Mouse (Mus musculus): Measurements from ENCODE around the gene Fam13a.

Fam13a gene

DNA sequence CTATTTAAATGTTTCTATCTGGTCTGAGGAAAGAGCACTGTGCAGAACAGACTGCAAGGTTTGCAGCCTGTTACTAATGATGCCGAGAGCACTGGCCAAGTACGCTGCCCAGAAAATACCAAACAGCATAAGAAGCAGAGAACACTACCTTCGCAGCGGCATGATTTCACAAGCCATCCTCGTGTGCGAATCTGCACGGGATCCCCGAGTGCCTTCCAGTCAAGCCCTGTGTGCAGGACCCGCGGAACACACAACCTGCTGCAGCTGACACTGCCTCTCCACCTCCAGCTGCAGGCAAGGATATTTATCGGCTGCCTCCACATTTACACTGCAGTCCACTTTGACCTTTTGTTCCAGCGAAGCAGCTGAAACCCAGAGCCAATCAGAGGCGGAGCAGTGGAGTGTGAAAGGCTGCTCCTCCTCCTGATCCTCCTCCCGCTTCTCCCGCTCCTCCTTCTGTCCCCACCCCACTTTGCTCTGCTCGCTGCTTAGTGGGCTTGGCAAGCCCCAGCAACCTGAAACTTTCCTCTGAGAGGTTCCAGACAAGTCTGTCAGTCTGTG is at the start of gene Fam13a:
Gene Fam13a, minus strand, starts transcription at position 386 of the 561 bp plus-strand sequence.
- peak; percentile 78 to 82 for DNase-seq (ENCODE audit: low spot score in 2 of 2)

- DNase-seq (ENCODE audit: low spot score in 2 of 2): no peak
Measured at GRCm38 (mm10) chr6:59072096-59073060, 48.0 kb upstream of the Fam13a start.

DNA sequence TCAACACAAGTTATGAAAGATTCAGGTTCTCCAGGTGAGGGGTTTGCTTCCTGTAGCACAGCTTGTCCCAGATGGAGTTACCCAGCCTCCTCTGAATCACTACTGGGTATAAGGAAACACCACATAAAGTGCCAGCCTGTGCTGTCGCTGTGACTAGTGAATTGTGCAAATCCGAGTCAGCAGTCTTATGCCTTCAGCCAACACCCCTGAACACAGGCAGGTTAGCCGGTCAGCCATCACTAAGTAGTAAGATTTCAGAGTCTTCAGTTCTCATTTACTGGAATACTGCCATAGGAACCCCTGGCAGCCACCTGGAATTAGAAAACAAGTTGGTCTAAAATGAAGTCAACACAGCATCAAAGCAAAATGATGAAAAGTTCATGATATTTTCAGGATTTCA is 47.3 kb upstream of the Fam13a start:
- no peak for DNase-seq (ENCODE audit: low spot score in 2 of 2)

GRCm38 (mm10) chr6:59068187-59068586 is 43.8 kb upstream of the Fam13a start:
- DNase-seq (ENCODE audit: low spot score in 2 of 2): no peak

DNA sequence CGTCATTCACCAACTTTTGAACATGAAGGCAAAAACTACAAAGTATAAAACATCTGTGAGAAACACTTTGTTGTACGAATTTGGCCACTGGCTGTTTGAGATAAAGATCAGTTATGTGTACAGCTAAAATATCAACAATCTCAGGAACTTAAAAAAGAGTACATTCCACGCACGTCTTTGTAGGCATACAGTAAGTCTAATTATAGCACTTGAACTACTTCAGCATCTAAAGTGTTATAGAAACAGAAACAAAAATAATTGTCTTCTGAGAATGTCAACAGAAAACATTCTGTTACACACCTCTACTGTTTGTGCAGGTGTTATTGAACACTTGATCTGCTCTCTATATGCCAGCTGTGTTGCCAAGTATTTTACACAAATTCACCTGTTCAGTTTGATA is 40.1 kb upstream of the Fam13a start:
- no peak for DNase-seq (ENCODE audit: low spot score in 2 of 2)

- DNase-seq (ENCODE audit: low spot score in 2 of 2): no peak
Measured at GRCm38 (mm10) chr6:59053232-59053631, 28.9 kb upstream of the Fam13a start.

DNA sequence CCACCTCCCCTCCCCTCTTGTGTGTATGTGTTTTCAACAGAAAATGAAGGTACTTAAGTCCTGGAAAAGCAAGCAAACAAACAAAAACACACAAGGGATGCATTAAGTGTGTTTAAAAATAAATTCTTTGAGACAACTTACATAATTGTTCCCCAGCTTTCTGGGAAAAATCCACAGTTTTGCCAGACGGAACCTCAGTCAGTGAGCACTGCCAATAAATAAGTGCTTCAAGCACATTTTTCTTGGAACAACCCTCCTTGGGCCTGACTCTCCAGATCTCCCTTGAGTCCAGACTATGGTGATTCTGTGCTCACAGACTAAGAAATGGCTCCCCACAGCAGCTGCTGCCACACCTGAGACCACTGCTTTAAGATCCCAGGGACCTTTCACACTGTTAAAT is 15.4 kb upstream of the Fam13a start:
- DNase-seq (ENCODE audit: low spot score in 2 of 2): no peak

- no peak for DNase-seq (ENCODE audit: low spot score in 2 of 2)
Measured at GRCm38 (mm10) chr6:59032748-59033147, 8.4 kb upstream of the Fam13a start.

DNA sequence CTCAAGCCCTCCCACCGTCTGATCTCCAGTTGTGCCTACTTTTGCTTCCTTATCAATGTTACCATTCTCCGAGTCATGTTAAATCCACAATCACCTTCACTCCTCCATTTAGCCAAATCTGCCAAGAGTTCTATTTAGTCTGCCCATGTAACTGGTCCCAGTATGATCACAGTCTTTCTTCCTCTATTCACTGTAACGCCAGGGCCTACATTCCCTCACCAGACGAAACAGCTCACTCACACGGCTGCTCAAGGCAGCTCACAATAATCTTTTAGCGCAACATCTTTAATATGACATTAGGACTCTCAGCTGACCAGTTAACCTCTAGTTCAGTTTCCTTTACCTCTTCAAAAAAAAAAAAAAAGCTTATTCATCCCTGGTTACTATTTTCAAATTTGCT is 7.2 kb upstream of the Fam13a start:
- no peak for DNase-seq (ENCODE audit: low spot score in 2 of 2)

GRCm38 (mm10) chr6:59030667-59031066 is 6.3 kb upstream of the Fam13a start:
- no peak for DNase-seq (ENCODE audit: low spot score in 2 of 2)

DNA sequence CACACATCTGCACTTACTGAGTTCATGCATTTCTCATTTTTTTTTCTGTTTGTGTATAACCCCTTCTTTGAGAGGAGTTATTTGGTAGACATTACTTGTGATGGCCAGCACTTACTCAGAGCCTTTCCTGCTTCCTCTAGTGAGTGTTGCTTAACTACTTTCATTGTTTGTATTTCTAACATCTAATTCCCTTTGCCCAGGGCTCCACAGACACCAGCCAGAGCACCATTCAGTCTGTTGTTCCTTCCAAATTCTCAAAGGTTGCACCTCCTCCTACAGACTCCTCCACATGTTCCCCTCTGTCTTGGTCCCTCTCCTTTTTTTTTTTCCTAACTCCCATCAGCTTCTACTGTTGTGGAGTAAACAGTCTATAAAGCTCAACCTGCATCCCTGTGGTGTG is 5.7 kb upstream of the Fam13a start:
- no peak for DNase-seq (ENCODE audit: low spot score in 2 of 2)

GRCm38 (mm10) chr6:59028871-59029270 is 4.5 kb upstream of the Fam13a start:
- no peak for DNase-seq (ENCODE audit: low spot score in 2 of 2)

DNA sequence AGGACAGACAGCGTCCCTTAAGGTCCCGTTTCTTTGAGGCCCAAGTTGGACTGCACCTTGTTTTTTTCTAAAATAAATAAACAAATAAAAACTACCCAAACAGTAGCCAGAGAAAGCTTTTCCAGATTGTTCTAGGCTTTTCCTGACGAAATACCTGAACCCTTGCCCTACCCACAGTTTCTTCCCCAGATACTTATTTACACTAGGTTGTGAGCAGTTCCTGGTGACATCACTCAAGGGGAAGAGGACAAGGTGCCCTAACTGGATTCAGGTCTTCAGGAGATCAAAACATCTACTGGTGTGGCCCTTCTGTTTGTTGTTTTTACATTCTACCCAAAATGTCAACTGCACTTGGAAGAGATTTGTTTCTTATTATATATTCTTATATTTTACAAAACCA is 457 bp upstream of the Fam13a start:
- DNase-seq (ENCODE audit: low spot score in 2 of 2): no peak

DNA sequence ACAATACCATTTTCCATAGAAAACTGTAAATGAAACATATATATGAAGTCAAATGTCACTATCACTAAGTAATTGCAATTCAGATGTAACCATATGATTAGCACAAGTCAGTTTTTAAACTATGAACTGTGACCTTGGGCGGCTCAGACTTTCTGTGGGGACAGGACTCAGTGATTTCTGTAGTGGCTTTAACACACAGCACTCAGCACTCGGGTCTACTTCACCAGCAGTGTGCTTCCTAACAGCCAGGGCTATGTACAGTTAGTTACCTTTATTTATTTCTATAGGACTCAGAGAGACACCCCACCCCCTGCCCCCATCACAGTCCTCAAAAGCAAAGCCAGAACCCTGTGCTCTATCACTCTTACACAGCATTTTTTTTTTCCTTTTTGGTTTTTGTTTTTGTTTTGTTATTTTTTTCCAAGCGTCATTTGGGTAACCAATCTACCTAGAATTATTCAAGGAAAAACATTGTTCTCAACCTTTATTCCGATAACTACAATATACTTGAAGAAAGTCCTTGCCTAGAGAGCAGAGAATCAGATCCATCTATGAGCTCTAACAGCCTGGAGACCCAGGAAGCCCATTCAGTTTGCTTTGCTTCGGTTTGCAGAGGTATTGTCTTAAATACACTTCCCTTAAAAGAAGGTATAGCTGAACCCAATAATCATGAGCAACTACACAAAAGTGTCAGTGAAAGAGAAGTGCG is 740 bp downstream of the Fam13a start:
- DNase-seq (ENCODE audit: low spot score in 2 of 2): no peak

DNA sequence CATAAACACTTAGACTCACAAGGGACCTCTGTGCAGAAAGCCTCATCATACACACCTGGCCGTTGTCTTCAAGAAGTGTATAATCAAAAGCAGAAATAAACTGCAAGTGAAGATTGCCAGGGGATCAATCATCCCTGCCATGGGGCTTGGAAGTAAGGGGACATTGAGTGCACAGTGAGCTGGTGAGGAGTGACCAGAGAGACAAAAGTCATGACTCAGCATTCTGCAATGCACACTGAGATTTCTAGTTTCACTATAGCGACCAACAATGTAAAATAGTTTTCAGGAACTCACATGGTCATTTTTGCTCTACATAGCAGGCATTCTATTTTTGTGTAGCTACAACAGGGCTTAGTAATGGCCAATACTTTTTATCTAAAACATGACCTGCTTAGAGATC is 1.7 kb downstream of the Fam13a start:
- no peak for DNase-seq (ENCODE audit: low spot score in 2 of 2)

DNA sequence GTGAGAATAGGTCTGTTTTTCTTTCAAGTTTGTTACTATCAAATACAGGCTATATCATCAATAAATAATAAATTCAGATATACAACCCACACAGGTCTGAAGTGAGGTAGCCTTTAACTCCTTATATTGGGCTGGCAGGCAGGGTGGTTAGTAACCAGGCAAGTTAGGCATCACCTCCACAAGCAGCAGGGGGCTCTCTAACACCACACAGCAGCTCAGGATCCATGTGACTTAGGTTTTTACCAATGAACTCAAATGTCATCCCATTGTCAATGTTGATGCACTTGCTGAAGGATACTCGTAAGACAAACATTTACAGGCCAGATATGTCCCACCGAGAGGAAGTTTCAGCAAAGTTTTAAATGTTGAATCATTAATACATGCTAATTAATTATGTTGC is 4.0 kb downstream of the Fam13a start:
- no peak for DNase-seq (ENCODE audit: low spot score in 2 of 2)

DNA sequence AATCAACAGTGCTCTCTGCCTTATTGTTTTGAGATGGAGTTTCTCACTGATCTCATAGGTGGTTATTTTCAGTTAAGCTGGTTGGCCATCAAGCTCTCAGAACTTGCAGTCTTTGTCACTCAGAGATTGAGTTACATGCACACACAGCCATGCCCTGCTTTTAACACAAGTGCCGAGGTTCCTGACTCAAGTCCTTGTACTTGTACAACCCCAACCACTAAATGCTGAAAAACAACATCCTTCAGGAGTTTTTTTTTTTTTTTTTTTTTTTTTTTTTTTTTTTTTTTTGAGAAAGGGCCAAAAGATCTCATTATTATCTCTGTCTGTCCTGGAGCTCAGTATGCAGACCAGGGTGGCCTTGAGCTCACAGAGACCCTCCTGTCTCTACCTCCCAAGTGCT is 4.5 kb downstream of the Fam13a start:
- DNase-seq (ENCODE audit: low spot score in 2 of 2): no peak

DNA sequence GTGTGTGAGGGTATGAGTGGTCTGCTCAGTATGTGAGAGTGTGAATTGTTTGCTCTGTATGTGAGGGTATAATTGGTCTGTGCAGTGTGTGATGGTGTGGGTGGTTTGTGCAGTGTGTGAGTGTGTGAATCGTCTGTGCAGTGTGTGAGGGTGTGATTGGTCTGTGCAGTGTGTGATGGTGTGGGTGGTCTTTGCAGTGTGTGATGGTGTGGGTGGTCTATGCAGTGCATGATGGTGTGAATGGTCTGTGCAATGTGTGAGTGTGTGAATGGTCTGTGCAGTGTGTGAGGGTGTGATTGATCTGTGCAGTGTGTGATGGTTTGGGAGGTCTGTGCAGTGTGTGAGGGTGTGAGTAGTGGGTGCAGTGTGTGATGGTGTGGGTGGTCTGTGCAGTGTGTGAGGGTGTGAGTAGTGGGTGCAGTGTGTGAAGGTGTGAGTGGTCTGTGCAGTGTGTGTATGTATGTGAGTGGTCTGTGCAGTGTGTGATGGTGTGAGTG is 8.0 kb downstream of the Fam13a start:
- DNase-seq (ENCODE audit: low spot score in 2 of 2): no peak

GRCm38 (mm10) chr6:59014760-59015159 is 9.6 kb downstream of the Fam13a start:
- no peak for DNase-seq (ENCODE audit: low spot score in 2 of 2)

GRCm38 (mm10) chr6:59014088-59014759 is 10.1 kb downstream of the Fam13a start:
- DNase-seq (ENCODE audit: low spot score in 2 of 2): no peak

GRCm38 (mm10) chr6:59010792-59011191 is 13.6 kb downstream of the Fam13a start:
- DNase-seq (ENCODE audit: low spot score in 2 of 2): peak in 1 of 2 experiments; percentile 15

- DNase-seq (ENCODE audit: low spot score in 2 of 2): no peak
Measured at GRCm38 (mm10) chr6:59004630-59005029, 19.7 kb downstream of the Fam13a start.

Measured in left cerebral cortex, adult 9 months (tissue).